Mouse (Mus musculus) MEL (cell line): ENCODE measurements around the gene Gm26620.

Experiments used
- BHLHE40 ChIP-seq: IDR thresholded peaks from 2 replicates; pipeline ENCODE4 v1.6.1; 2012; ENCODE audit warnings: low read depth, mild to moderate bottlenecking, inconsistent platforms, low read length, improper control_type of control experiment, borderline replicate concordance
- CTCF ChIP-seq, 3 experiments: IDR thresholded peaks in 2 of 3; conservative IDR thresholded peaks in 1 of 3; 2 replicates each; pipeline ENCODE4 v1.5.1; 2011 to 2012; ENCODE audit warnings: low read length in 3 of 3, low read depth in 2 of 3, mild to moderate bottlenecking in 2 of 3, improper control_type of control experiment in 1 of 3, inconsistent platforms in 1 of 3, mixed read lengths in 1 of 3, moderate library complexity in 1 of 3; ENCODE audit not compliant: control insufficient read depth in 1 of 3, insufficient read depth in 1 of 3, poor library complexity in 1 of 3, severe bottlenecking in 1 of 3
- E2F4 ChIP-seq: IDR thresholded peaks from 2 replicates; pipeline ENCODE4 v1.6.1; 2011; ENCODE audit warnings: low read depth, low read length, improper control_type of control experiment, borderline replicate concordance
- HCFC1 ChIP-seq: IDR thresholded peaks from 2 replicates; pipeline ENCODE4 v1.6.1; 2012; ENCODE audit warnings: low read depth, mild to moderate bottlenecking, inconsistent platforms, low read length, improper control_type of control experiment, moderate library complexity
- JUND ChIP-seq: IDR thresholded peaks from 2 replicates; pipeline ENCODE4 v1.6.1; 2011; ENCODE audit warnings: low read depth, mild to moderate bottlenecking, improper control_type of control experiment, low read length
- MAX ChIP-seq: IDR thresholded peaks from 2 replicates; pipeline ENCODE4 v1.6.1; 2011; ENCODE audit warnings: low read length, improper control_type of control experiment
- MYB ChIP-seq: IDR thresholded peaks from 2 replicates; pipeline ENCODE4 v1.6.1; 2011; ENCODE audit warnings: mild to moderate bottlenecking, low read depth, low read length, improper control_type of control experiment
- POLR2A ChIP-seq, 2 experiments: IDR thresholded peaks; 2 replicates each; pipeline ENCODE4 v1.6.1; 2011 to 2012; ENCODE audit warnings: low read length in 2 of 2, mild to moderate bottlenecking in 2 of 2, control low read depth in 1 of 2, improper control_type of control experiment in 1 of 2, low read depth in 1 of 2, moderate library complexity in 1 of 2; ENCODE audit not compliant: control insufficient read depth in 1 of 2, insufficient read depth in 1 of 2, poor library complexity in 1 of 2
- RAD21 ChIP-seq: IDR thresholded peaks from 2 replicates; pipeline ENCODE4 v1.6.1; 2011; ENCODE audit warnings: mild to moderate bottlenecking, low read depth, low read length, improper control_type of control experiment
- SIN3A ChIP-seq: IDR thresholded peaks from 2 replicates; pipeline ENCODE4 v1.6.1; 2012; ENCODE audit warnings: low read length, improper control_type of control experiment, inconsistent platforms

GRCm38 (mm10) chr1:170875676-170876075 lies 9.2 kb upstream of the Gm26620 start:
- TF ChIP-seq MAX, result no peak
- TF ChIP-seq CTCF (IDR thresholded peaks at IDR 0.05 in 2 of 3, conservative IDR thresholded peaks at IDR 0.05 in 1 of 3; ENCODE audit: control insufficient read depth in 1 of 3, insufficient read depth in 1 of 3, low read depth in 2 of 3, low read length in 3 of 3, poor library complexity in 1 of 3, severe bottlenecking in 1 of 3), result no peak
- no peak for TF ChIP-seq MYB
- TF ChIP-seq E2F4, result no peak
- no peak for TF ChIP-seq RAD21
- no peak for TF ChIP-seq SIN3A
- TF ChIP-seq POLR2A (IDR thresholded peaks at IDR 0.05; ENCODE audit: control insufficient read depth in 1 of 2, insufficient read depth in 1 of 2, low read depth in 1 of 2, low read length in 2 of 2, poor library complexity in 1 of 2), result no peak
- no peak for TF ChIP-seq BHLHE40
- TF ChIP-seq JUND, result no peak
- no peak for TF ChIP-seq HCFC1
